Mouse (Mus musculus) cerebellum, adult 2 months (tissue): ENCODE results near the gene Gm28374. TPM values are rescaled to one million over a fixed set of nuclear protein-coding genes. Genes with fewer than 3 reads are reported as not detected.

Experiments
- DNase-seq, 2 experiments: peaks; one replicate each; pipeline ENCODE4 v3.0.0; 2021
- H3K27ac ChIP-seq: fragments of 200-500 bp; 2 replicates; pipeline ENCODE4 v1.5.1; 2012; ENCODE audit warnings: low read length, control low read depth, inconsistent platforms; ENCODE audit not compliant: insufficient read depth
- H3K27me3 ChIP-seq: fragments of 200-500 bp; 2 replicates; pipeline ENCODE4 v1.6.1; 2012; ENCODE audit warnings: inconsistent platforms, mild to moderate bottlenecking, low read length, moderate library complexity; ENCODE audit not compliant: control insufficient read depth, insufficient read depth
- H3K4me1 ChIP-seq: fragments of 200-500 bp; 2 replicates; pipeline ENCODE4 v1.6.1; 2011; ENCODE audit warnings: low read length; ENCODE audit not compliant: control insufficient read depth, insufficient read depth
- H3K4me3 ChIP-seq: fragments of 200-500 bp; replicated peaks from 2 replicates; pipeline ENCODE3; 2011; ENCODE audit warnings: mild to moderate bottlenecking, low read depth, low read length, control low read depth; ENCODE audit not compliant: insufficient read depth
- CTCF ChIP-seq: fragments of 200-500 bp; IDR thresholded peaks from 2 replicates; pipeline ENCODE4 v1.5.1; 2011; ENCODE audit warnings: low read depth, mild to moderate bottlenecking, control low read depth, low read length, moderate library complexity, borderline replicate concordance; ENCODE audit not compliant: insufficient read depth
- POLR2A ChIP-seq: fragments of 200-500 bp; IDR thresholded peaks from 2 replicates; pipeline ENCODE4 v1.6.1; 2011; ENCODE audit warnings: low read length, control low read depth, borderline replicate concordance; ENCODE audit not compliant: insufficient read depth
- WGBS: fragments of 180-500 bp; shearing (Covaris S2); methylation state at CpG from one replicate; pipeline ENCODE4 v1.1.7; 2018; 5-methylcytosine and 5-hydroxymethylcytosine counted together
- polyA plus RNA-seq: library from polyadenylated mRNA; depleted of rRNA; stranded (reverse); fragments of >200 nt; gene quantifications from 2 replicates; pipeline ENCODE4 v1.2.3, GENCODE M21; 2012; rRNA removed

The Gm28374 gene
- polyA plus RNA-seq, 1 experiment: 1.3 TPM

- no peak overlapping the region for H3K4me3 ChIP-seq
- TF ChIP-seq CTCF: no peak
- no peak for TF ChIP-seq POLR2A
- DNase-seq: no peak
- H3K4me1 ChIP-seq: no peaks in the 10 kb centered on the region
- H3K27ac ChIP-seq: no peak overlapping the region
- H3K27me3 ChIP-seq: no peaks in the 10 kb centered on the region
Observed at GRCm38 (mm10) chr19:6037695-6038094, 44.4 kb downstream of the Gm28374 start.

- Histone ChIP-seq H3K27me3 (no peaks in the 10 kb centered on the region), H3K4me3 (no peak overlapping the region), H3K27ac (no peak overlapping the region), H3K4me1 (no peaks in the 10 kb centered on the region)
- TF ChIP-seq POLR2A: no peak
- TF ChIP-seq CTCF: no peak
- 77% methylated on average over 9 of the region's 9 CpGs for WGBS
- DNase-seq: no peak
Observed at GRCm38 (mm10) chr19:6035966-6036585, 46.0 kb downstream of the Gm28374 start.

GRCm38 (mm10) chr19:6030520-6031280 is 51.4 kb downstream of the Gm28374 start:
- Histone ChIP-seq H3K4me1 (no peaks in the 10 kb centered on the region), H3K27ac (no peak overlapping the region), H3K4me3 (no peak overlapping the region), H3K27me3 (no peaks in the 10 kb centered on the region)
- WGBS: 63% methylated on average over 14 of the region's 14 CpGs
- no peak for TF ChIP-seq POLR2A
- no peak for TF ChIP-seq CTCF
- DNase-seq: no peak

- TF ChIP-seq CTCF: no peak
- Histone ChIP-seq H3K4me3 (no peak overlapping the region), H3K27me3 (no peaks in the 10 kb centered on the region), H3K4me1 (no peaks in the 10 kb centered on the region), H3K27ac (no peak overlapping the region)
- 82% methylated on average over 9 of the region's 9 CpGs for WGBS
- DNase-seq: no peak
Observed at GRCm38 (mm10) chr19:6029426-6029825, 52.6 kb downstream of the Gm28374 start.

- TF ChIP-seq POLR2A (no peak), CTCF (no peak)
- Histone ChIP-seq H3K4me3 (no peak overlapping the region), H3K27ac (no peak overlapping the region), H3K27me3 (no peaks in the 10 kb centered on the region), H3K4me1 (no peaks in the 10 kb centered on the region)
- DNase-seq: no peak
- WGBS: 68% methylated on average over 6 of the region's 6 CpGs
Observed at GRCm38 (mm10) chr19:6028991-6029390, 53.1 kb downstream of the Gm28374 start.

Other genes starting within 250 kb of the Gm28374 start
- 23.4 and 28.3 TPM in 2 replicates for gene Frmd8, start 207.0 kb downstream of the Gm28374 start, polyA plus RNA-seq
- 4.3 and 5.0 TPM in 2 replicates for gene Slc25a45, start 204.4 kb downstream of the Gm28374 start, polyA plus RNA-seq
- 5.1 and 5.6 TPM in 2 replicates for gene Tigd3, start 188.1 kb downstream of the Gm28374 start, polyA plus RNA-seq
- gene Dpf2, start 169.2 kb downstream of the Gm28374 start, polyA plus RNA-seq: 136 and 141 TPM in 2 replicates
- gene Cdc42ep2, start 157.4 kb downstream of the Gm28374 start, polyA plus RNA-seq: 23.8 and 25.2 TPM in 2 replicates
- gene Pola2, start 118.1 kb downstream of the Gm28374 start, polyA plus RNA-seq: 16.8 and 19.7 TPM in 2 replicates
- gene Slc22a20, start 96.1 kb downstream of the Gm28374 start, polyA plus RNA-seq: not detected in 2 replicates
- gene Capn1, start 66.4 kb downstream of the Gm28374 start, polyA plus RNA-seq: 27.0 and 27.3 TPM in 2 replicates
- gene Syvn1, start 35.7 kb downstream of the Gm28374 start, polyA plus RNA-seq: 34.5 and 34.8 TPM in 2 replicates
- gene Mrpl49, start 24.5 kb downstream of the Gm28374 start, polyA plus RNA-seq: 48.7 and 51.5 TPM in 2 replicates
- 792 and 828 TPM in 2 replicates for gene Fau, start 24.4 kb downstream of the Gm28374 start, polyA plus RNA-seq
- gene Znhit2, start 21.1 kb downstream of the Gm28374 start, polyA plus RNA-seq: 50.8 and 51.5 TPM in 2 replicates
- gene Tm7sf2, start 13.9 kb downstream of the Gm28374 start, polyA plus RNA-seq: 50.8 and 51.6 TPM in 2 replicates
- gene Vps51, start 5.0 kb downstream of the Gm28374 start, polyA plus RNA-seq: 95.6 and 108 TPM in 2 replicates
- gene Tmem262, start 2.2 kb downstream of the Gm28374 start, polyA plus RNA-seq: 0.59 TPM in 1 of 2 replicates, not detected in the other
- 79.2 and 84.9 TPM in 2 replicates for gene Zfpl1, start 2.7 kb upstream of the Gm28374 start, polyA plus RNA-seq
- gene Cdca5, start 2.7 kb upstream of the Gm28374 start, polyA plus RNA-seq: 0.14 and 0.20 TPM in 2 replicates
- not detected in 2 replicates for gene AC131692.1, start 12.2 kb upstream of the Gm28374 start, polyA plus RNA-seq
- gene Naaladl1, start 23.5 kb upstream of the Gm28374 start, polyA plus RNA-seq: 0.05 and 0.24 TPM in 2 replicates
- 33.8 and 35.9 TPM in 2 replicates for gene Sac3d1, start 36.4 kb upstream of the Gm28374 start, polyA plus RNA-seq
- 66.7 and 67.9 TPM in 2 replicates for gene Snx15, start 46.0 kb upstream of the Gm28374 start, polyA plus RNA-seq
- gene Batf2, start 58.7 kb upstream of the Gm28374 start, polyA plus RNA-seq: 0.29 and 0.54 TPM in 2 replicates
- gene Arl2, start 59.3 kb upstream of the Gm28374 start, polyA plus RNA-seq: 174 and 188 TPM in 2 replicates
- 0.08 TPM in 2 replicates for gene Majin, start 102.1 kb upstream of the Gm28374 start, polyA plus RNA-seq
- 0.21 TPM in 1 of 2 replicates, not detected in the other for gene Gpha2, start 144.1 kb upstream of the Gm28374 start, polyA plus RNA-seq
- gene Ppp2r5b, start 153.6 kb upstream of the Gm28374 start, polyA plus RNA-seq: 243 and 258 TPM in 2 replicates
- 40.8 and 41.1 TPM in 2 replicates for gene Atg2a, start 159.4 kb upstream of the Gm28374 start, polyA plus RNA-seq
- gene Ehd1, start 194.5 kb upstream of the Gm28374 start, polyA plus RNA-seq: 168 and 220 TPM in 2 replicates
- 33.1 and 36.5 TPM in 2 replicates for gene Cdc42bpg, start 224.2 kb upstream of the Gm28374 start, polyA plus RNA-seq